Mouse (Mus musculus): Measurements from ENCODE around the gene Clcnkb.

DNA sequence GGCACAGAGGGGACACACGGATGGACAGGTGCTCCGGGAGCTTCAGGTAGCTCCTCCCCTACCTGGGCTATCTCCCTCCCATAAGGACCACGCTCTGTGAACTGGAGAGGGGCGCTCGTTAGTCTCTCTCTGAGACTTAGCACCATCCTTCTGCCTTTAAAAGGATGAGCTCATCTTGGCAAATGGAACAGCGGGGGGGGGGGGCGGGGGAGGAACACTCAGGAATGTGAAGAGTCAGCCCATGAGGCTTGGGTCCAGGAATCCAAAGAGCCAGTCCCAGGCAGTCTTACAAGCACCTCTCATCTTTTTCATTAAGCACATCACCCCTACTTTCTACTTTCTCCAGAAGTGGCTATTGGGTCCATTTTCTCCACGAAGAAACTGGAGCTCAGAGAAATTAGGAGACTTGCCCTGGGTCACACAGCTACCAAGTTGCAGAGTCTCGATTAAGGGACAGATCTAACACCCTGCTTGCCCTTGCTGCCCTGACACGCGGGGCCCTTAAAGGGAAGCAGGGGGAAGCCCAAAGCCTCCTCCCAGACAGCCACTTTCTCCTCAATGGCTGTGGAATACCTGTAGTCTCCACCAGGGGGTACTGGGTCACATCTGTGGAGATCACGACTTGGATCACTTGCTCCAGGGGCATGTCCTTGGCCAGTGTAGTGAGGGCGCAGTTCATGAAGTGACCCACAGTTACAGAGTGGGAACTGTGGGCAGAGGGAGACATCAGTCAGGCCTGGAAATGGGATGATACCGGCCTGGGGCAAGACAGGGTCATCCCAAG, 9.1 kb downstream of the Clcnkb start:
- TF ChIP-seq EP300 (IDR thresholded peaks at IDR 0.05) (no peak), CTCF (IDR thresholded peaks at IDR 0.05) (peak; percentile 88)
